Mouse (Mus musculus): ENCODE measurements at regions not wholly inside any gene's neighbourhood (a gene's known extent, or its start where the extent isn't known, plus 50 kb on each side); places are given as distances from the start of the nearest gene placed in this dataset.
"Not testable (repeated sequence)": the region's sequence is repeated elsewhere in the genome, so short reads cannot be mapped to it uniquely, and the experiment has no call there.

DNA sequence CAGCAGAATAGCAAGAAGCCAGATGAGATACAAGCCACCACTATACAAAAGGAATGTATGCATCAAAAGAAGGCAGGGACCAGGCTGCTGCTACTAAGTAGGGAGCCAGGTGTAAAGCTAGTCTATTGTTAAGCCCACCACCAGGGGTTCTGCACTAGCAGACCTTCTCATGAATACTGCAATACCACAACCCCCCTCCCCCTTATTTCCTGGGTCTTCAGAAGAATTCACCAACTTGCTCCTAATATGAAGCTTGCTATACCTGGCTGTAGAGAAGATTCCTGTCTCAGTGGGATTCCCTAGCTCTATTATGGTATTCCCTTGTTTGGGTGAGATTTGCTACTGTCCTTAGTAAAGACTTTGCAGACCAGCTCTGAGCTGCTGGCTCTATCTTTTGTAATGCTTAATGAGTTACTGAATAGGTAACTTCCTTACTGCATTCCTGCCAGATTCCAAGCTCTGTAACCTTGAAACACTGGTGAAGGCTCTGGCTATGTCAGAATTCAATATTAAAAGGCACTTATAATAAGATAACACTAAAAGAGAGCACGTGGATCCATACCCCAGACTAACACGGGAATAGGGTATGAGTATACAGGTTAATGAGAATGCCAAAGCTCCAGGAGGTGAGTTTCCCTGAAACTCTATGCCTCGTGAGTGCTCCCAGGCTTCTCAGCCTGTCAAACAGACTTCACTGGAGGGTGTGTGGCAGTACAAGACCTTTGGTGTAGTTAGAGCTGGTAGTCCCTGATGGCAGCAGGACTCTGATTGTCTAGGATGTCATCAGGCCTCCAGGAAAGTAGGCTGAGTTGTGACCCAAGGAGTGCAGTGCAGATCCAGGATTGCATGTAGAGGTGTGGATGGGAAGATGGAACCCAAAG is 455.5 kb downstream of the Plxdc2 start:
- intact Hi-C loops (cut with DNase I), result loop anchor here (1.0 kb wide), 1 partner anchor 40 kb away; no protein-coding TSS in a partner anchor
- DNase-seq (ENCODE audit: low spot score in 2 of 2), result not testable (repeated sequence)

GRCm38 (mm10) chr2:16820442-16820841 is 464.3 kb downstream of the Plxdc2 start:
- intact Hi-C loops (cut with DNase I), result no loop called here
- DNase-seq (ENCODE audit: low spot score in 2 of 2), result peak in 1 of 2 experiments; percentile 71

GRCm38 (mm10) chr2:16824681-16825230 is 468.7 kb downstream of the Plxdc2 start:
- intact Hi-C loops (cut with DNase I), result no loop called here
- no peak for DNase-seq (ENCODE audit: low spot score in 2 of 2)

DNA sequence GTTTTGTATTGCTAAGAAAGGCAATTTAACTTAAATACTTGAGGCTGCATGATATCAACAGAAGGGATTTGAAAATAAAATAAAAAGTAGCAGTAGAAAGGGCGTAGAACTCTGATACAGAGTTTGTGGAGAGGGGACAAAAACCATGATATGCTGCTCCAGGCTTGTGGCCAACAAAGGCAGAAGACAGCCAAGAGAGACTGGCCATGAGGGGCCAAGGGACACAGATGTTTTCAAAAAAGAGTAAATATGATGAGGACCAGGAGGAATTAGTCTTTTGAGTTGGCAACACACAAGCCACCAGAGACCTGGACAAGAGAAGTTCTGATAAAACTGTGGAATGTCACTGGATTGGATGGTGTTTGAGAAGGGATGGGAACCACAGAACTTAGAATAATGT is 471.2 kb downstream of the Plxdc2 start:
- intact Hi-C loops (cut with DNase I), result no loop called here
- no peak for DNase-seq (ENCODE audit: low spot score in 2 of 2)

- intact Hi-C loops (cut with DNase I), result no loop called here
- no peak for DNase-seq (ENCODE audit: low spot score in 2 of 2)
Measured at GRCm38 (mm10) chr2:16835960-16836359, 479.9 kb downstream of the Plxdc2 start.

DNA sequence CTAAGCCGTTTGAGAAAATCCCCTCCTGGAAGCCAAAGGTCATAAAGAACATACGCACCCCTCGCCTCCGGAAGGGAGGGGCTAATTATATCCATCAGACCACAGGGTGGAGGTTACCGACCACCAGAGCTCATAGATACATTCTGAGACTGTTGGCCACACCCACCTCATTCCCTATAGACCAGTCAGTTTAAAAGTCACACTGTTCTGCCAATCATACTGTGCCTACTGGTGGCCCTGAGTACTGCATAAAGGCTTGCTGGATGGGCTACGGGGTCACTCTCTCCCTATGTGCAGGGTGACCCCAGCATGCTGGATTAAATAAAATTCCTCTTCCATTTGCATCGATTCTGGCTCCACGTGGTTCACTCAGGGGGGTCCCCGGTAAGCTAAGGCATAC is 482.6 kb downstream of the Plxdc2 start:
- no peak for DNase-seq (ENCODE audit: low spot score in 2 of 2)
- intact Hi-C loops (cut with DNase I), result no loop called here

DNA sequence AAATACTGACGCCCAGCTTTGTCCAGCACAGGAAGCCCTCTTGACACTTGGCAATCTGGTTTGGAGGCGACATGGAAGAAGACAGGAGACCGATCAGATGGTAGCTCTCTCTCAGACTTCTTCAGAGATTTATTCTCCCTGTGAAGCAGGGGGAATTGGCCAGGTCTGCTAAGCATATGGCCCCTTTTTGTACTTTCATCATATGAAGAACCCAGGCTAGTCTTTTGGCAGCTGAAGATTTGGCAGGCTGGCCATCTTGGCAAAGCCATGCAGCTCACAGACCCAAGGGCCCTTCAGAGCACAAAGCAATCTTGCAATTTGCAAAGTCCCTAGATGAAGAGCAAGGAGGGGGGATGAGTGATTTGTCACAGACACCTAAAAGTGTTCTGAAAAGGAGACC is 493.8 kb downstream of the Plxdc2 start:
- intact Hi-C loops (cut with DNase I), result no loop called here

GRCm38 (mm10) chr2:16860056-16860455 is 504.0 kb downstream of the Plxdc2 start:
- intact Hi-C loops (cut with DNase I), result no loop called here
- DNase-seq (ENCODE audit: low spot score in 2 of 2), result no peak

More for the DNA sequence above, 493.8 kb downstream of the Plxdc2 start:
- no peak for DNase-seq (ENCODE audit: low spot score in 2 of 2)

DNA sequence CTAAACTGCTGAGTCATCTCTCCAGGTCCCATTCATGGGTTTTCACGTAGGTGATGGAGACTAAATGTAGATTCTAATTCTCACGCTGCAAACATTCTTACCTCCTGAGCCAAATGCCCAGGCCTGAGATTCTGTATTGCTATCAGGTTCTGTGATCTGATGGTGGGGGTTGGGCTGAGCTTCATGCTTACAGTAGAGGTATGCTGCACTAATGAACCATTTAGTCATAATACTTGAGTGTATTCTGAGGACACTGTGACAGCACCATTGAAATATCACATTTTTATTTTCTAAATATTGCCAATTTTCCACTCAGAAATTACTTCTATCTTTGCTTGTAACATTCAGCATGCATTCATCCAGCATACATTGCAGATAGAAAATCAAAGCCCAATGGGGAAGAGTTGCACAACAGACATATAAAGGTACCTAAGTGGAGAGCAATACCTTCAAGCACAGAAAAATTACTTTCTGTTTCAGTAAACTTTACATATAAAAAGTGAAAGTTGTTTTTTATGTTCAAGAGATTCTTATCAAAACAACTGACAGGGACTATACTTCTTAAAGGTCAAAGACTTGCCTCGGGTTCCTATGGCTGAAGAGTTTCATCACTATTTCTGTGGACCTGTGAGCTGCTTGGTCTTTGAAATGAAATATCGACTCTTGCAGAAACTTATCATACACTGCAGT is 510.2 kb downstream of the Plxdc2 start:
- intact Hi-C loops (cut with DNase I), result no loop called here
- no peak for DNase-seq (ENCODE audit: low spot score in 2 of 2)

- intact Hi-C loops (cut with DNase I); DNase-seq (ENCODE audit: low spot score in 2 of 2): not testable (repeated sequence)
Measured at GRCm38 (mm10) chr2:16892381-16892780, 536.3 kb downstream of the Plxdc2 start.

- intact Hi-C loops (cut with DNase I), result loop anchor here (10.0 kb wide), 1 partner anchor 555 kb away; the partner anchor contains the start of gene Plxdc2
- DNase-seq (ENCODE audit: low spot score in 2 of 2), result no peak
Measured at GRCm38 (mm10) chr2:16909246-16910038, 553.3 kb downstream of the Plxdc2 start.

DNA sequence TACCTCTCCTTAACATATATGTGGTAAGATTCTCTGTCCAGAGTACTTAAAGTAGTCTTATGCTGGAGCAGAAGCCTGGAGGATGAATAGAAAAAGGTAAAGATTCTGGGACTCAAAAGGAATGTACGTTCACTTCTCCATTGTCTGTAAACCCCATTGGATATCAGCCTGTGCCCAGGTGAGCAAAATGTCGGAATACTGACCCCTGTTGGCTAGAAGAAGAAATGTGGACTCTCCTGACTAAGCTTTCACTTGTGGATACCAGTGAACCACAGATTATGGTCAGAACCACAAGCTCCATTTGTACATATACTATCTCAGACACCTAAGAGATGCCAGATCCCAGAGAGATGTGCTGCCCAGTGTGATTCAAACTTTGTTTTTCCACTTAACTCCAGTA is 558.5 kb downstream of the Plxdc2 start:
- DNase-seq (ENCODE audit: low spot score in 2 of 2), result no peak
- intact Hi-C loops (cut with DNase I), result no loop called here

DNA sequence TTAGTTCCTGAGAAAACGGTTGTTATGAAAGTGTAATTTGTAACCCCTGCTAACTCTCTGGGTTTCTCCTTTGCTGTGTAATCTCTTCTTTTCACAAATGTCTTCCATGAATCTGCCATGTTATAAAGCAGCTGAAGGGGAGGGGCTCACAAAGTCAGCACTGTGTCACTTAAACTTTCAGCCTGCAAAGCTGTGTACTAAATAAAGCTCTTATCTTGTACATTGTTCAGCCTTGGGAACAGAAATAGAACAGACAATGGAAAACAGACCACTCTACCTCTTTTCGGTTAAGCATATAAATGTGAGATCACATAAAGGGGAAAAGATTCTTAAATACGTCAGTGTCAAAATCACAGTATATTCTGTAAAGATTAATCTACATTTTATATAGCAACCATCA is 573.9 kb downstream of the Plxdc2 start:
- intact Hi-C loops (cut with DNase I), result no loop called here
- no peak for DNase-seq (ENCODE audit: low spot score in 2 of 2)

GRCm38 (mm10) chr2:16959432-16959831 is 603.3 kb downstream of the Plxdc2 start:
- no peak for DNase-seq (ENCODE audit: low spot score in 2 of 2)
- intact Hi-C loops (cut with DNase I), result no loop called here

- intact Hi-C loops (cut with DNase I), result no loop called here
- DNase-seq (ENCODE audit: low spot score in 2 of 2), result no peak
Measured at GRCm38 (mm10) chr2:16977380-16977779, 621.3 kb downstream of the Plxdc2 start.

DNA sequence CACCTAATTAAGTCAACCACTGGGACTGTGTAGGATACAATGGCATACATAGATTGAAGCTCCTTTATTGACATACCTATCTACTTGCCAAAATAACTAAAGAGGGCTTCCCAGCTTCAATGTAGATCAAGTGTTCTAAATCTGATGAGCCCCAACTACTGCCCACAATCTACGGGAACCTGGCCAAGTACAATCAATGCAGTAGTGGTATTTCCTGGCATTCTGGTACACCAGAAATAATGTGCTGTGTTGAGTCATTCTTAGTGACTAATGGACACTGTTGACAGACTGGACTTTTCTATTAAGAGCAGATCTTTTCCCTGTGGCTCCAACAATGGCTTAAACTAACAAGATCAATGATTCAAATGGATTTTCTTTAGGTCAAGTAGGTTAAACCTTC is 626.7 kb downstream of the Plxdc2 start:
- intact Hi-C loops (cut with DNase I), result no loop called here
- no peak for DNase-seq (ENCODE audit: low spot score in 2 of 2)

DNA sequence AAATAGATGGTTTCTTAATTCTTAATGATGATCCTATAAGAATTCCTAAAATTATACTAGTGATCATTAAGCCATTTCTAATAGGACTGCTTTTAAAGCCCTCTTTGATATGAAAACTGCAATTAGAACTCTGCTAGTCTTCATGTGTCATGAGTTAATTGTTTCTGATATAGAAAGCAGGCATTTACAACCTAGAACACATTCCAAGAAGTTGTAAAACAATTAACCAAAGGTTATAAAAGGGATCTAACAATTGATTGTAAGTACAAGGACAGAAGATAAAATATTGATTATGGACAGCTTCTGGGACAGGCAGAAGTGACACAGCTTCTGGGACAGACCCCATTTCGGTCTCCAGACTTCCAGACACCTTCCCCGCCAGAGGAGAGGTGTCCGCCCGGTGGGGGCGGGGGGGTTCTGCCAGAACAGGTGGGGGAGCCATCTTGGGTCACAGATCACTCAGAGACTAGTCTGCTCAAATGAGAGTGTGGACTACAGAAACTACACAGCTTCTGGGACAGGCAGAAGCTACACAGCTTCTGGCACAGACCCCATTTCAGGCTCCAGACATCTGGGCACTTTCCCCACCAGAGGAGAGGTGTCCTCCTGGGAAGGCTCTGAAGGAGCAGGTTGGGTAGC is 627.6 kb downstream of the Plxdc2 start:
- no peak for DNase-seq (ENCODE audit: low spot score in 2 of 2)

More for the DNA sequence above, 627.6 kb downstream of the Plxdc2 start:
- intact Hi-C loops (cut with DNase I), result no loop called here

Measured in left cerebral cortex, postnatal 25 days (tissue).